Mouse (Mus musculus) megakaryocyte, embryonic 14.5 days (primary cell): Measurements from ENCODE around the gene Pomc.

Experiments used
- FLI1 ChIP-seq: IDR thresholded peaks from 2 replicates; pipeline ENCODE4 v1.6.1; 2012; ENCODE audit warnings: low read length, inconsistent platforms, mixed read lengths
- GATA1 ChIP-seq: IDR thresholded peaks from 3 replicates; pipeline ENCODE4 v1.6.1; 2012; ENCODE audit warnings: mixed read lengths, low read length, inconsistent platforms, borderline replicate concordance

DNA sequence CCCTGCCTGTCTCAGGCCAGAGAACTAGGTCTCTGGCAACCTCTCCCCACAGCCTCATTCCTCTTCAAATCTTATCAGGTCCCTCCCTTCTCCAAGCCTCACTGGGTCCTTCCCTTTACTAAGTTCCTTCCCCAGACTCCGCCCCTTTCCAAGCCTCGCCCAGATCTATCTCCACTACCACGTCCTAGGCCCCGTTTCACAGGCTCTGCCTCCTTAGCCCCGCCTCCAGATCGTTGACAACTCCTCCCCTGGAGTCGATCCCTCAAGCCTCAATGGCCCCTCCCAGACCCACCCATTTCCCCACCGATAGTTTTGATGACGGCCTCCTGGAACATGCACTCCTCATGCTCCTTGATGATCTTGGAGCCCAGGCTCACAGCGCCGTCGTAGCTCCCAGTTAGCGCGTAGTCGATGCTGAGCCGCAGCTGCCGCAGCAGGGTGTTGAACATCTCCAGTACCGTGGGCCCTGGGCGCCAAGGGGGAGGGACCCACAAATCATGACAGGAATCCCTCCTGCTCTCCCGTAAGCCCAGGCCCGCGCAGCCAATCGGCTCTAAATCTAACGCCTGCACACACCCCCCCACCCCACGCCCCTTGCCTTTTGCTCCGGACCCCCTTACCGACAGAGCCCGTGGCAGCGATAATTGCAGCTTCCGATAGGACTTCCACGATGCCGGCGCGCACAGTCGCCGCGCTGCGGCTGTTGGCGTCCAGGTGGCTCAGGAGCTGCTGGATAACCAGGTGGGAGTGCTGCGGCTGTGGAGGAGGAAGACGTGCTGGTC, 26.8 kb downstream of the Pomc start:
- TF ChIP-seq GATA1 (no peak), FLI1 (no peak)
